10 mouse cellular contexts compared by ENCODE assay signal in genomic region chr15:77856541-77856940, GRCm38 (mm10). TPM values are rescaled to one million over a fixed set of nuclear protein-coding genes. Genes with fewer than 3 reads are reported as not detected.
DNase-seq lines count a peak whose midpoint lies in the region; ATAC-seq and TF ChIP-seq lines count a peak whose summit lies in the region.
"Had no signal": no experiment of that assay in that cellular context is flagged by ENCODE, and none has a peak within 500 bp of the region (broad histone marks: within the 10 kb centered on the region; RNA-seq: fewer than 3 reads in every experiment).

No protein-coding gene starts in this region.

- no peaks in the 10 kb centered on the region for H3K27me3 ChIP-seq in intestine, embryonic 16.5 days (replicated peaks; ENCODE audit: control insufficient read depth, insufficient read depth, low read length)
- H3K27me3 ChIP-seq in lung, embryonic 14.5 days (ENCODE audit: insufficient read depth, low read length), result no peaks in the 10 kb centered on the region
- H3K27me3 ChIP-seq in embryonic facial prominence, embryonic 10.5 days (replicated peaks; ENCODE audit: low read depth, poor library complexity, severe bottlenecking), result no peaks in the 10 kb centered on the region
- no peaks in the 10 kb centered on the region for H3K27me3 ChIP-seq in midbrain, embryonic 15.5 days (replicated peaks)
- H3K27me3 ChIP-seq: limb, embryonic 15.5 days had no signal

- H3K27ac ChIP-seq in intestine, embryonic 16.5 days (ENCODE audit: low read length), result peak overlapping the region; percentile 84; the same call in 1 of the 2 replicates
- no peak overlapping the region; the same call in 1 of the 2 replicates for H3K27ac ChIP-seq in lung, embryonic 14.5 days (ENCODE audit: low read depth)
- H3K27ac ChIP-seq in embryonic facial prominence, embryonic 10.5 days (replicated peaks), result no peak overlapping the region
- H3K27ac ChIP-seq in midbrain, embryonic 15.5 days, result no peak overlapping the region
- H3K27ac ChIP-seq: limb, embryonic 15.5 days had no signal

- no peak overlapping the region for H3K4me2 ChIP-seq in intestine, embryonic 16.5 days (ENCODE audit: low read depth, low read length)
- H3K4me2 ChIP-seq in lung, embryonic 14.5 days, result 0 out of 2 replicates have a peak overlapping the region, but pooled peaks have one; percentile 10
- no peak overlapping the region for H3K4me2 ChIP-seq in midbrain, embryonic 15.5 days
- H3K4me2 ChIP-seq: limb, embryonic 15.5 days had no signal

- H3K9me3 ChIP-seq in intestine, embryonic 16.5 days (ENCODE audit: control insufficient read depth, low read length), result no peaks in the 10 kb centered on the region
- no peaks in the 10 kb centered on the region for H3K9me3 ChIP-seq in lung, embryonic 14.5 days (ENCODE audit: low read depth, low read length)
- H3K9me3 ChIP-seq in embryonic facial prominence, embryonic 10.5 days, result no peaks in the 10 kb centered on the region
- H3K9me3 ChIP-seq in midbrain, embryonic 15.5 days, result no peaks in the 10 kb centered on the region
- H3K9me3 ChIP-seq: limb, embryonic 15.5 days had no signal

- H3K4me1 ChIP-seq in intestine, embryonic 16.5 days (ENCODE audit: control insufficient read depth, insufficient read depth, low read length), result peaks cover 27% of the 10 kb centered on the region
- H3K4me1 ChIP-seq in lung, embryonic 14.5 days (ENCODE audit: insufficient read depth), result 0 out of 2 replicates have a peak, but pooled peaks cover 9% of the 10 kb centered on the region
- H3K4me1 ChIP-seq in embryonic facial prominence, embryonic 10.5 days, result peaks cover 15% of the 10 kb centered on the region
- peaks cover 11% of the 10 kb centered on the region for H3K4me1 ChIP-seq in midbrain, embryonic 15.5 days

- no peak for ATAC-seq in intestine, embryonic 16.5 days
- ATAC-seq in lung, embryonic 14.5 days (ENCODE audit: insufficient read depth), result peak; percentile 18; the same call in 1 of the 2 replicates
- ATAC-seq in monocyte, adult 5-6 weeks (replicated peaks; ENCODE audit: insufficient number of reproducible peaks, low FRiP score, low TSS enrichment, poor library complexity, severe bottlenecking), result no peak
- no peak for ATAC-seq in midbrain, embryonic 15.5 days (replicated peaks)

- H3K9ac ChIP-seq in intestine, embryonic 16.5 days (ENCODE audit: low read depth, low read length), result no peak overlapping the region
- H3K9ac ChIP-seq in lung, embryonic 14.5 days, result no peak overlapping the region
- no peak overlapping the region for H3K9ac ChIP-seq in midbrain, embryonic 15.5 days
- H3K9ac ChIP-seq: limb, embryonic 15.5 days had no signal

- H3K4me3 ChIP-seq in intestine, embryonic 16.5 days (ENCODE audit: low read length), result no peak overlapping the region
- no peak overlapping the region for H3K4me3 ChIP-seq in lung, embryonic 14.5 days (ENCODE audit: low read depth, low read length)
- H3K4me3 ChIP-seq in embryonic facial prominence, embryonic 10.5 days, result no peak overlapping the region
- H3K4me3 ChIP-seq in midbrain, embryonic 15.5 days, result no peak overlapping the region
- H3K4me3 ChIP-seq: limb, embryonic 15.5 days had no signal

- DNase-seq in adrenal gland, adult 18-20 months (ENCODE audit: low spot score in 2 of 2), result peak; percentile 55 to 69
- DNase-seq in adrenal gland, postnatal 25 days, result peak; percentile 83
- peak; percentile 65 for DNase-seq in lung, embryonic 14.5 days
- no peak for DNase-seq in embryonic facial prominence, embryonic 10.5 days (ENCODE audit: low spot score)
- no peak for DNase-seq in gastrocnemius, postnatal 25 days
- DNase-seq: cerebellum, postnatal 25 days had no signal

- no peaks in the 10 kb centered on the region for H3K36me3 ChIP-seq in intestine, embryonic 16.5 days (ENCODE audit: control insufficient read depth, insufficient read depth, low read length)
- no peaks in the 10 kb centered on the region for H3K36me3 ChIP-seq in lung, embryonic 14.5 days (ENCODE audit: insufficient read depth)
- no peaks in the 10 kb centered on the region for H3K36me3 ChIP-seq in embryonic facial prominence, embryonic 10.5 days (replicated peaks)
- no peaks in the 10 kb centered on the region for H3K36me3 ChIP-seq in midbrain, embryonic 15.5 days (replicated peaks)
- H3K36me3 ChIP-seq: limb, embryonic 15.5 days had no signal

- WGBS in intestine, embryonic 16.5 days, result 43% methylated on average over 5 of the region's 5 CpGs
- WGBS in lung, embryonic 14.5 days, result 24% methylated on average over 5 of the region's 5 CpGs
- WGBS in embryonic facial prominence, embryonic 10.5 days, result 71% methylated on average over 5 of the region's 5 CpGs
- WGBS in midbrain, embryonic 15.5 days, result 77% methylated on average over 5 of the region's 5 CpGs

- TF ChIP-seq CTCF in lung, embryonic 14.5 days (IDR thresholded peaks at IDR 0.05; ENCODE audit: low read depth), result no peak

RNA-seq across cellular contexts. Expression of gene Myh9, which starts 14.6 kb away (rescaled TPM):
- 100 to 1,000 TPM; 270 to 287 TPM for total RNA-seq in adrenal gland, adult 18-20 months (2021)
- total RNA-seq in adrenal gland, postnatal 25 days (2021), result 325 and 352 TPM in 2 replicates
- 39.1 and 43.8 TPM in 2 replicates for polyA plus RNA-seq in intestine, embryonic 16.5 days (2015; fragmentation: Nextera tagmentation; extraction: Ambion mirVana)
- 86.6 and 87.5 TPM in 2 replicates for polyA plus RNA-seq in lung, embryonic 14.5 days (2014; fragmentation: Nextera tagmentation; extraction: Ambion mirVana)
- polyA plus RNA-seq in embryonic facial prominence, embryonic 10.5 days (2016; fragmentation: Nextera tagmentation; extraction: Ambion mirVana), result 45.7 and 46.9 TPM in 2 replicates
- 908 to 1,221 TPM (median 925 TPM) in 3 replicates for total RNA-seq in monocyte, adult 5-6 weeks (2017)
- polyA plus RNA-seq in midbrain, embryonic 15.5 days (2015; fragmentation: Nextera tagmentation; extraction: Ambion mirVana), result 11.9 and 14.2 TPM in 2 replicates
- total RNA-seq in gastrocnemius, postnatal 25 days (2021), result 10 to 100 TPM; 51.0 to 72.0 TPM

Comparison
In these comparisons a context has a peak if more than half of its experiments do, and no peak if none do; other contexts are left out.
1. DNase-seq: peak in adrenal gland, adult 18-20 months (2 of 2), adrenal gland, postnatal 25 days (single experiment) and lung, embryonic 14.5 days (single experiment); none in embryonic facial prominence, embryonic 10.5 days (single experiment) and gastrocnemius, postnatal 25 days (single experiment).